Mouse (Mus musculus): ENCODE data around the gene Pcbp3.

DNA sequence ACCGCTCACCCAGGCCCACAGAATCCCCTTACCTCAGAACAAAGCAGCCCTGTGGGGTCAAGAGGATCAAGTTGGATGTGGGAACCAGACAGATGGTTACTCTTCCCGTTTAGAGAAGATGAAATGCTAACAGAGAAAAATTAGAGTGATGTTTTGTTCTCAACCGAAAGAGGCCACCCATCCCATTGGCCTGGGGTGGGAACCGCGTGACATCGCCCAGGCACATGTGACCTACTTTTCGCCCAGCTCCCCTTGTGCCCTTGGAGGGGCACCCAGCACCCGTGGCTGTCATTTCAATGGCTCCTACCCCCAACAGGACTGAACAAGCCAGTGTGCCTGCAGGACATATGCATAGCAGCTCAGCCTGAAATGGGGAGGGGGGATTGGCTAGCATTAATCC, 139.0 kb downstream of the Pcbp3 start:
- TF ChIP-seq CTCF (conservative IDR thresholded peaks at IDR 0.05; ENCODE audit: insufficient read depth, insufficient read length, low read depth, low read length) = no peak
- no peak for TF ChIP-seq POLR2A (IDR thresholded peaks at IDR 0.05; ENCODE audit: low read depth, low read length)
